Mouse (Mus musculus) testis, adult 2 months (tissue): ENCODE data around the gene Bicd2. TPM values are rescaled to one million over a fixed set of nuclear protein-coding genes. Genes with fewer than 3 reads are reported as not detected.

Experiments used
- H3K27ac ChIP-seq: fragments of 200-500 bp; 2 replicates; pipeline ENCODE4 v1.5.1; 2012; ENCODE audit warnings: low read depth, low read length; ENCODE audit not compliant: control insufficient read depth, insufficient read depth
- H3K27me3 ChIP-seq: fragments of 200-500 bp; 2 replicates; pipeline ENCODE4 v1.6.1; 2012; ENCODE audit warnings: mild to moderate bottlenecking, low read length, moderate library complexity; ENCODE audit not compliant: control insufficient read depth, insufficient read depth
- H3K36me3 ChIP-seq: fragments of 200-500 bp; 2 replicates; pipeline ENCODE4 v1.6.1; 2012; ENCODE audit warnings: mild to moderate bottlenecking, low read length; ENCODE audit not compliant: control insufficient read depth, insufficient read depth
- H3K4me1 ChIP-seq: fragments of 200-500 bp; 2 replicates; pipeline ENCODE4 v1.6.1; 2012; ENCODE audit warnings: low read length; ENCODE audit not compliant: control insufficient read depth, insufficient read depth
- H3K4me3 ChIP-seq: fragments of 200-500 bp; 2 replicates; pipeline ENCODE4 v1.5.1; 2012; ENCODE audit warnings: low read depth, mild to moderate bottlenecking, low read length, moderate library complexity, mixed read lengths; ENCODE audit not compliant: control insufficient read depth
- CTCF ChIP-seq: fragments of 200-500 bp; IDR thresholded peaks from 2 replicates; pipeline ENCODE4 v1.5.1; 2012; ENCODE audit warnings: low read depth, mild to moderate bottlenecking, inconsistent platforms, low read length, moderate library complexity; ENCODE audit not compliant: control insufficient read depth, insufficient read depth, insufficient replicate concordance
- POLR2A ChIP-seq: fragments of 200-500 bp; IDR thresholded peaks from 2 replicates; pipeline ENCODE4 v1.6.1; 2012; ENCODE audit warnings: low read depth, mild to moderate bottlenecking, inconsistent platforms, low read length, moderate library complexity; ENCODE audit not compliant: control insufficient read depth
- polyA plus RNA-seq: library from polyadenylated mRNA; depleted of rRNA; stranded (reverse); fragments of >200 nt; gene quantifications from 2 replicates; pipeline ENCODE4 v1.2.3, GENCODE M21; 2012

Bicd2 gene
- polyA plus RNA-seq, 1 experiment: 42.8 TPM

DNA sequence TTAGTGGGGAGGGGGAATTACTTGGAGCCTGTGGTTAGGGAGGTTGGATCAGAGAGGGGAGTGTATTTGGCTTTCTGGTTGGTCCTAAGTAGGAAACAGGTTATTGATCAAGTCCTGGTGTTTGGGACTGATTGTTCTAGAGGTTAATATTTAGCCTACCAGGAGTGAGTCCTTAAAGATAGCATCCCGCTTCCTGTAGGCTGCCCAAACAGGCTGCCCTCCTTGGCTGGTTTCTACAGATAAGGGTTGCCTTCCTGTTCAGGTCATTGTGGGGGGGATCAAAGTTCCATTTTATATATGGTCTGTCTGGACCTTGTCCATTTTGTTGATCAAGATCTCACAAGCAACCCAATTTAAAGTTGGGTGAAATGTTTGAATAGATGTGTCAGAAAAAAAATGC, 52.2 kb downstream of the Bicd2 start:
- H3K27ac ChIP-seq: no peak overlapping the region
- H3K4me3 ChIP-seq: no peak overlapping the region
- TF ChIP-seq CTCF (no peak), POLR2A (no peak)
- no peaks in the 10 kb centered on the region for H3K4me1 ChIP-seq
- no peaks in the 10 kb centered on the region; the same call in 1 of the 2 replicates for H3K36me3 ChIP-seq
- no peaks in the 10 kb centered on the region for H3K27me3 ChIP-seq

DNA sequence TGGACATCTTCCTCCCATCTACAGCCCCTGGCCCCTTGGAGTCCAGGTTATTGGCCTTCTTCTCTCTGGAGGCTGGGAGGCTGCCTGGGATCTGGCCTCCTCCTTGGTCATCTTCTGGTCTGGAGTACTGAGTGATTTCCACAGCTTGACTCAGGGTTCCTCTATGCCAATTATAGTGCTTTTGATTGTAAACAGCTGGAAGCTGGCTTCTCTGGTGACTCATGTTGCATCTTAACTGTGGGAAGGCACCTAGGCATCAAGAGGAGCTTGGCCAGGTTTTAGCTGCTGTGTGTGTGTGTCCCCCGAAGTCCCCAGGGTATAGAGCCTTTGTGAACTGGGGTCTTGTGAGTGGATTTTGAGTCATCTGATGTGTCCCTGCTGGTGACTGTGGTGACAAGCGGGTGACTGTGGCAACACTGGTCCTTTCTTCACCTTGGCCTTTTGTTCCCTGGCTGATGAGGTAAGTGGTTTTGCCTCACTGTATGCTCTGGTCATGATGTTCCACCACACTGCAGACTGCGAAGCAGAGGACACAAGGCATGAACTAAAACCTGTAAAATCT, 53.6 kb downstream of the Bicd2 start:
- Histone ChIP-seq H3K4me3 (no peak overlapping the region), H3K27me3 (no peaks in the 10 kb centered on the region), H3K27ac (no peak overlapping the region), H3K36me3 (no peaks in the 10 kb centered on the region), H3K4me1 (no peaks in the 10 kb centered on the region; the same call in none of the 2 replicates)
- no peak for TF ChIP-seq POLR2A
- TF ChIP-seq CTCF: no peak

DNA sequence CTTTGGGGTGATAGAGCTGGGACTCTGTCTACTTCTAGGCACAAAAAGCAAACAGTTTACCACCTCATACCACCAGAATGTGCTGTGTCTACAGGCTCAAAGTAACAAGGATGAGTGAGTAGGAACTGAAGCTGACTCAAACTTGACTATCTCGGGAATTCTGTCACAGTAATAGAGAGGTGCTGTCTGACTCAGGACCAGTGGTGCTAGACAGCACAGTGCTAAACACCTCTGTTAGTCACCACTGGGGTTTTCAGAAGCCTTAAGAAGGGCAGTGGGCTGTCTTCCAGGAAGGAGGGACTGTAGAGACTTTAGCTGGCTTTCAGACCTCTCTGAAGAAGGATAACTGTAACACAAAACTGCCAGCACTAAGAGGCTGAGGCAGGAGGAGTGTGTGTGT, 55.4 kb downstream of the Bicd2 start:
- H3K4me1 ChIP-seq: peaks cover 3% of the 10 kb centered on the region
- H3K4me3 ChIP-seq: no peak overlapping the region
- H3K27ac ChIP-seq: no peak overlapping the region
- no peaks in the 10 kb centered on the region for H3K27me3 ChIP-seq
- no peaks in the 10 kb centered on the region for H3K36me3 ChIP-seq
- TF ChIP-seq POLR2A: no peak
- no peak for TF ChIP-seq CTCF

DNA sequence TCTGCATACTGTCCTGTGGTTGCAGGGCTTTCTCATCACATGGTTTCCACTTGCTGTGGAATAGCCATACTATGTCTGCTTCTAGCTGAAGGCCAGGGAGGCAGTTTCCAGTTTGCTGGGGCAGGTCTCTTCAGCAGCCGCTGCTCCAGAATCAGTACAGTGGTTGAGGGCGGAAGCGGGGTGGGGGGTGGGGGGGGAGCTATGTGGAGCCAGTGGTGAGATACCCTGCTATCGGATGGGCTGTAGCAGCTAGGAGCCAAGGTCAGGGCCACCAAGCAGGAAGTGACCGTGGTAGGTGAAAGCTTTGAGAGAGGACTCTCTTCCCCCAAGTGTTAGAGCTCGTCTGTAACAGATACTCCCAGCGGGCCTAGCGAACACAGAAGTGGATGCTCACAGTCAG, 56.8 kb downstream of the Bicd2 start:
- Histone ChIP-seq H3K36me3 (no peaks in the 10 kb centered on the region), H3K4me1 (peaks cover 3% of the 10 kb centered on the region), H3K27ac (no peak overlapping the region), H3K27me3 (no peaks in the 10 kb centered on the region), H3K4me3 (no peak overlapping the region)
- no peak for TF ChIP-seq POLR2A
- TF ChIP-seq CTCF: no peak

DNA sequence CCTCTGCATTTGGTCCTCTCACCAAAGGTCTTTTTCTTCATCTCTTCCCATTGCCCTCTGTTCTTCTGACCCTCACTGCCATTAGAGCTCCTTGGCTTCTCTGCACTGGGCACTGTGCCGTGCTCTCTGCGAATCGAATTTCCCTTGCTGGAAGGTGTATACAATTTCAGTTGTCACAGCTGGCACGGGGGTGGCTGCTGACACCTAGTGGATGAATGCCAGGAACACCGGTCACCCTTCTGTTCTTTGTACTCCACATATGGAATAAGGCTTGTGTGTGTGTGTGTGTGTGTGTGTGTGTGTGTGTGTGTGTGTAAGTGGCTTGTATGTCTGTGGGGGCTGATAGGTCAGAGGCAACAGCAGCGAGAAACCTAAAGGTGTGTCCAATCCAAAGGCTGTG, 58.8 kb downstream of the Bicd2 start:
- Histone ChIP-seq H3K36me3 (no peaks in the 10 kb centered on the region), H3K4me3 (no peak overlapping the region; the same call in 1 of the 2 replicates), H3K4me1 (peaks cover 3% of the 10 kb centered on the region), H3K27ac (no peak overlapping the region), H3K27me3 (no peaks in the 10 kb centered on the region)
- no peak; the same call in 1 of the 2 replicates for TF ChIP-seq CTCF
- TF ChIP-seq POLR2A: no peak

DNA sequence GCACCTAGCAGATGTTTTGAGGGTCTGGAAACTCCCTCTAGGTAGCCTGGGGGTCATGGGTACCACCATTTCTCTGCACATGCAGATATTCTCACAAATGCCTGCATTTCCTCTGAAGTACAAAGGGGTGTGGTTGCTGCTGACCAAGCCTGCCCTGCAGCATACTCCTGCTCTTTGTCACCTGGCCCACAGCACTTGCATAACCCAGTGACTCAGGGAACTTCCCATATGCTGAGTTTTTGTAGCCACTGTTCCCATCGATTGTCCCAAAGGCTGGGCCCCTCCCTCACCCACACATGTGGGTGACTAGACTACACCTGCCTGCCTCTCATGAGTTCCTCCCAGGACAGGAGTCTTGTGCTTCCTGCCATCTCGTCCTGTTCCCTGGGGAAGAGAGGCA, 61.2 kb downstream of the Bicd2 start:
- H3K4me1 ChIP-seq: peaks cover 3% of the 10 kb centered on the region
- no peaks in the 10 kb centered on the region for H3K36me3 ChIP-seq
- no peak for TF ChIP-seq CTCF
- TF ChIP-seq POLR2A: no peak
- no peak overlapping the region for H3K27ac ChIP-seq
- no peaks in the 10 kb centered on the region for H3K27me3 ChIP-seq
- no peak overlapping the region for H3K4me3 ChIP-seq

DNA sequence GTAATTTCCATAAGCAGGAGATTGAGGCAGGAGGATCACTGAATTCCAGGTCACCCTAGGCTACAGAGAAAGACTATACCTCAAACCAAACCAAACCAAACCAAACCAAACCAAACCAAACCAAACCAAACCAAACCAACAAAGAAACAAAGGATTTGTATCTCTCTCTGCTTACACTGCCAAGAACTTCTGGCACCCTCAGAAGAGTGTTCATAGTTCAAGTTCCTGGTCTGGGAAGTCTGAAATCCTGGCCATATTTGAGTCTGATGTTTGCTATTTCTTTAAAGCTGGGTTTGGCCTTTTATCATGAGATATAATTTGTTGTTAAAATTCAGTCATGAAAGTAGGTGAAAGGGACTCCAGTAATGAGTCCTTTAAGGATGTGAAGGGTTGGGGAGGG, 66.4 kb downstream of the Bicd2 start:
- TF ChIP-seq POLR2A: no peak
- no peak for TF ChIP-seq CTCF
- H3K27me3 ChIP-seq: no peaks in the 10 kb centered on the region
- no peak overlapping the region for H3K4me3 ChIP-seq
- H3K36me3 ChIP-seq: no peaks in the 10 kb centered on the region
- H3K4me1 ChIP-seq: no peaks in the 10 kb centered on the region
- no peak overlapping the region for H3K27ac ChIP-seq
